Mouse (Mus musculus) liver, adult 2 months (tissue): ENCODE data around the gene Rhox12.

Source experiments
- CTCF ChIP-seq: fragments of 200-500 bp; IDR thresholded peaks from 2 replicates; pipeline ENCODE4 v1.5.1; 2011; ENCODE audit warnings: low read depth, low read length, control low read depth
- POLR2A ChIP-seq: fragments of 200-500 bp; IDR thresholded peaks from 2 replicates; pipeline ENCODE4 v1.6.1; 2011; ENCODE audit warnings: low read length, control low read depth; ENCODE audit not compliant: insufficient read depth; ENCODE audit errors: extremely low read depth

DNA sequence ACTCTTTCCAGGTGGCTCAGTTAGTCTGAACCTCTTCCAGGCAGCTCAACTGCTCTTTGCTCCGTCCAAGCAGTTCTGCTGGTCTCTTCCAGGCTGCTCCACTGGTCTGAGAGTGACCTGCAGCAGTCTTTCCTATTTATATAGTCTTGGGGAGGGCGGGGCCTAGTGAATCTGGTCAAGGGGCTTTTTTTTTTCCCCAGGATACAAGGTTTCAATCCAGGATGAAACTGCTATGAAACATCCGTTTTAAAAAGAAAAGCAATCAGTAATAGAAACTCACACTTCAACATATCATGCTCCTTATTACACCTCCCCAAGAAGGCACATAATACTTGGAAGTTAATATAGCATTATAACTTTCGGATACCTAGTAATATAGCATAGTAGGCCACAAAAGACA lies at the start of gene Rhox12:
- TF ChIP-seq POLR2A (no peak), CTCF (no peak)
